Mouse (Mus musculus) hindlimb bud, embryonic 11.5 days (tissue): Measurements from ENCODE around the gene Col6a3.

Experiments
- DNase-seq: peaks from one replicate; pipeline ENCODE4 v3.0.0-alpha.2; 2012; ENCODE audit warnings: low read depth, low spot score; ENCODE audit errors: extremely low spot score

The Col6a3 gene

DNA sequence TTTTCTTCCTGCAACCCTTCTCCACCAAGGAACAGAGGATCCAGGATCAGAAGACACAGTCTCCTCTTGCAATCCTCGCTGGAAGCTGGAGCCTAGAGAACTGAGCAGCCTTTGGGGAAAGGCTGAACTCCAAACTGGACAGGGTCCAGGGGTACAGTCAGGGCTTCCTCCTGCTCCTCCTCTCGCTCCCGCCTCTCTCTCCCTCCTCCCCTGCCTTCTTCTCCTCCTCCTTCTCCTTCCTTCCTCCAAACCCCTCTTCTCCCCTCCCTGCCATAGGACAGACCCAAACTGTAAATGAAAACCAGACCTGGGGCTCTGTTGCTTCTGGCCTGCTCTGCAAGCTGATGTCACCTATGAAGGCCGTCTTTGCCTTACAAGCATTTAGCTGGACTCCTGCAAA is at the start of gene Col6a3:
Gene Col6a3, minus strand, starts transcription at position 136 of the 400 bp plus-strand sequence.
- DNase-seq, result no peak

DNA sequence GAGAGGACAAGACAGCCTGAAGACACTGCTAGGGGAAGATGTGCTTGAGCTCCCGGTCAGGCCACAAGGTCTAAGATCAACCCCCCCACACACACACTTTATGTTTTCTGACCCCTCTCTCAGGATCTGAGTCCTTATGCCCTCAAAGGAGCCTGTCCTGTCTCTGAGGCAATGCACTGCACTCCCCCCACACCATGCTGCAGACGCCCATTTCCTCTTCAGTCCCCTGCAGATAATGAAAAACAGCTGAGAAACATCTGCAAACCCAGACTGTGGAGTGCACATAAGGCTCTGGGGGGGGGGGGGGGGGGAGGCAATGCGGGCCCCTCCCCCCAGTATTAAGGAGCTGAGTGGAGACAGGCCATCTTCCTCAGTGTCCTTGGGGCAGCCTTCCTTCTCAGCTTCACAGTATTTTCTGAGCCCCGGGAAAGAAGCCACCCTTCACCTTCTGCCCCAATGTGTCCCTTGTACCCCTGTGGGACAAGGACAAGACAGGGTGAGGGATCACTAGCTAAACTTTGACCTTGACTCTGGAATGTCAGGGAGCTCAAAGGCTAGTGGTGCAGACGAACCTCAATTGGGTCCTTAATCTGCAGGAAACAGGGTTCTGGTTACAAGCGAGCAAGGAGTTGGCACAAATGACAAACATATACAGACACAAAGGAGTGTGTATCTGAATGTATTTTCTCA is 42.1 kb upstream of the Col6a3 start:
- DNase-seq, result no peak

DNA sequence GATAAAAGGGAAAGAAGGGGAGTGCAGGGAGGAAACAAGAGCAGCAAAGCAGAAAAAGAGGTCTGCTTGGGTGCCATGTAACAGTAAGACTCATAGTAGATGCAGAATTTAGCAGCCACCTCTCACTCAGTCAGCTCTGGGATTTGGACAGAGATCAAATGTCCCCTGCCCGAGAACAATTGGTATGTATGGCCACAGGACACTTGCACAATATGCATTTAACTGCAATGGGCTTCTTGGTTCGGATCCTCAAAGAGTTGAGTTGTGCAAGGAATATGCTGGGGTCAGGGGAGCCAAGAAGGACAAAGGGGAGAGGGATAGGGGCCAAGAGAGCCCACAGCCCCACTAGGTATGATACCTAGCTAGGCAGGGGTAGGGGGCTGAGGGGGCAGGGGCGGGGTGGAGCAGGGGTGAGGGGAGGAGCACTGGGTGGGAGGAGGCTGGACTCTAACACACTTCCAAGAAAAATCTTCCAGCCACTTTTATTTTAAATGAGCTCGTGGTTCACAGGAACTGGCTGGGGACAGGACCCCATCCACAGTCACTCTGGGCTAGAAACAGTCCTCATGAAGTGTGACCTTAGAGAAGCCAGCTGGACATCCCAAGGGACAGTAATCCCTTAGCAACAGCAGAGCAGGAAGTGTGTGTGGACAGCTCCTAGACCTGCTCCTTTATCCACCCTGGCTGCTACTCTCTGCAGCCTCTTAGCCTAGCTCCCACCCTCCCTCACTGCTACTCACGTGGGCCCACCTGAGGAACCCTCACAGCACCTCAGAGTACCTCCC is 32.9 kb upstream of the Col6a3 start:
- DNase-seq, result no peak

DNA sequence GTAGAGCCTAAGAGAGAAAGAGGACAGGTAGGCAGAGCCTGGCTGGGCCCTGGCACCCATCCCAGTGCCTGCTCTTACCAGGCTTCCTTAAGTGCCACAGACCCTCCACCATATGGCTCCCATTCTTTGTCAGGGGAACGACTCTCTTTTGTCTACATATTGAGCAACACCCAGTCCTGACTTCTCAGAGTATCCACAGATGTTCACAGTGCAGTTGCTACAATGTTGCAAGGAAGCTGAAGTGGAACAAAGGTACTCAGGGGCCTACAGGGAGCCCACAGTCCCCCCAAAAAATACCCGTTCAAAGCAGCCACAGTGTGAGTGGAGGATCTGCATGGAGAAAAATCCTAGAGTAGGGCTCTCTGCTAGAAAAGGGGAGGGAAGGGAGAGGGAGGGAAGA is 32.2 kb upstream of the Col6a3 start:
- DNase-seq, result no peak

DNA sequence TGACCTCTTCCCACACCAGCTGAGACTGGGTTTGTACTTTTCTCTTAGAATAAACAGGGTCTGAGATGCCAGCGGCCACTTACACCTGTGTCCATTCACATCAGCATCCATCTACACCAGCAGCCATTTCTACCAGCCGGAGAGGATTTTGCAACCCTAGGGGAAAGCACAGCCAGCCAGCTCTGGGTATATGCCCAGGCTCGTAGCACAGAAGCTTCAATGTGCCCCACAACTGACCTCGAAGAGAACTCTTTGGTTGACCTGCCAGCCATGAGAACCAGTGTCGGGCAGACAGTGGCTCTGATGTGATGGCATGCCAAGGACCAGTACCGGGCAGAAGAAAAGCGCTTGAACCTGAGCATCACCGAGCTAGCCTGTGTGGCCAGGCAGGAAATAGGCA is 31.6 kb upstream of the Col6a3 start:
- no peak for DNase-seq

DNA sequence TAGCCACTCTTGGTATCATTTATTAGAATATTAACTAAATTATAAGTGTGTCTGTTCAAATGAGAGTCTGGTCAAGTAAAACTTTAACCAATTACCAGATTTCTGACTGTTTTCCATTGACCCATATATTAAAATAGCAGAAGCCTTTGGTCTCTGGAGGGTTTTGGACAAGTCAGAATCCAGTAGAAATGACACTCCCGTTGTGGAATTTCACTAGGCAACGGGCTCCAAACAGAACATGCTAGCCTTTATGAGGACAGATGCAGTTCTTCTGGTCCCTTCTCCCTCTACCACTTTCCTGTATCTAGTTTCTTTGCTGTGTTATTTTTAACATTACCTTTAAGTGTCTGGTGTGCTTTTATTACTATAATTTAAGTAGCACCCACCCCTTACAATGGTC is 26.8 kb upstream of the Col6a3 start:
- DNase-seq, result no peak

DNA sequence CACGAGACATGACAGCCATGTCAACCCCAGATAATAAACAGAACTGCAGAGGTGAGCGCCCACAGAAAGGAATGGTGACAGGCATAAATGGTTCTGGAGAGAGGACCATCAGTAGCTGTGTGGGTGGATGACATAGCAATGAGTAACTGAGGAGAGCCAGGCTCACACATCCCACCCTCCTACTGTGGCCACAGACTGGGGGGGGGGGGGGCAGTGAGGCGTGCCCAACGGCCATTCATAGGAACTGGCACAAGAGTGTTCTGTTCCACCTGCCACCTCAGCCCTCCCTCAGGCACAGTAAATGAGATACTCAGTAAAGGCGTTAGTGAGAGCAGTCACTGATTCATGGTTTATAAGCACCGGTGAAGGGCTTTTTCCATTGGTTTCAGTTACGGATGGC is 23.0 kb upstream of the Col6a3 start:
- DNase-seq, result no peak

DNA sequence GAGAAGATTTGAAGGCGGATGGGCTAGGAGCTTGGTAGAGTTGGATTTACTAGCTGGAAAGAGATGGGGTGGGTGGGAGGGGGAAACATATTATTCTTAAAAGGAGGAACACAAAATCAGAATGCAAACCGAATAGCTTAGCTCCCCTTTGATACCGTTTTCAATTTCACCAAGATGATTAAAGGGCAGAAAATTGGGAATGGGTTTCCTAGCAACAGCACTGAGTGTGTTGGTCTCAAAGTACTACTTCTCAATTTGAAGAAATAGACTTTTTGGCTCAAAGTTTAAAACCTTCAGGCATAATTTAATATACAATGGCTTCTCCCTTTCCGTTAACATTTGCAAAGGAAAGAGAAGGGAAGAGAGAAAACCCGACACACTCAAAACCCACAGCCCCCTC is 12.1 kb upstream of the Col6a3 start:
- no peak for DNase-seq

DNA sequence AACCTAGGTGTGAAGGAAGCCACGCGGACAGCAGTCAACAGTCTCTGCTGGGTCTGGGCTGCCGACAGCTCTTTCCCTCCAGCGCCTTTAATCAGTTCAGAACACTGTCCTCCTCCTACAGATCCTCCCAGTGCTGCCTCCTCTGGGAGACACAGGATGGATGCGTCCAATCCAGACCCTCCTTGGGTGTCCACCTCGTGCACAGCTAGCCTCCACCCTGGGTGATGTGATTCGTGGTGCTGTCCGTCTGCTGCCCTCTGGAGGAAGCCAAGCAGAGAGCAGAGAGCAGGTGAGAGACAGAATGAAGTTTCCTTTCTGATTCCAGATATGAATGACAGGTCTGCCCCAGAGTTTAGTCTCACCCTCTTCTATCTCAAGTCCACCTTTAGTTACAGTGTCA is 6.1 kb upstream of the Col6a3 start:
- DNase-seq, result no peak

DNA sequence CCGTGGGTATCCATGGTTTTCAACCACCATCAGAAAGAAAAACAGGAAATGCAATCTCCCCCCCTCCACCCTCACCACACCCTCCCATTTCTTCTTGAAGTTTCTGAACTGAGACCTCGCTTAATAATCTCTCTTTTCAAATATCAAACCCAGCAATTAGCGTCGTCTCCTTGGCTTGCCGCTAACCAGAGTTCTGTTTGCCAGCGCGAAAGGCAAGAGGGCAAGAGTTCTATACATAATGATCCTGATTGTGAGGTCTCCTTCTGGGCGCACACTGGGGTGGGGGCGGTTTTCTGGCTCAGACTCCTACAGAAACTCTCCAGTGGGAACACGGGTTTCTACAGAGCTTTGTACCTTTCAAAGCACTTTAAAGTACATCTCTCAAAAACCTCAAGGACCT is 1.4 kb upstream of the Col6a3 start:
- DNase-seq, result no peak

DNA sequence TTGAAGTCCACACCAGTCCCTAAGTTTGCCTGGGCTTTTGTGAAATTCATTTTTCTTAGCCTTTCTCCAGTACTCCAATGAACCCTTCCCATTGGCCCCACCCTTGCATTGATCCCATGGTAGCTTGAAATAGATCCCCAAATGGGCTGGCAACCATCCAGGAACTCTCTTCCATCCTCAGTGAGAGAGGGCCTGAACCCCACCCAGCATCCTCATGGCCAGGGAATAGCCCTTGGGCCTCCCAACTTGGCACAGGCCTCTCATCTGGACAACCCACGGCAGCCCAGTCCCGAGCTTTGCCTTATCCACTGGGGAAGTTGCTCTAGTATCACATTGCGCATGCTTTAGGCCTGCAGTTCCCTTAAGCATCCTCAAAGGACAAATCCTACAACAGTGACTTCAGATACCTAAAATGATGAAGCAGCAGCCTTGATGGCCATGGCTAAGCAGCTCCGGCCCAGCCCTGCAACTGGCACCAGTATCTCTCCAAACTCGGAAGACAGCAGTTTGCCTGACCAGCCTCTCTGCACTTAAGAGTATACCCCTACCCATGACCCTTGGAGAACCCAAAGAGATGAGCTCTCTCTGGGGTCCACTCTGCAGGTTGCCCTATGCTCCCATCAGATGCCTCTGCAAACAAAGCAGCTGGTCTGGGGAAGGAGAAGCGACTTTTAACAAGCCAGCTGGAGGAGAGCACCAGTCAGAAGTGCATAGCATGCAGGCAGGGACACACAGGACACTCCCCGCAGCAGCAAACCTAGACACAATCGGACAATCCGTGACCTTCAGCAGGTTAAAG is 783 bp downstream of the Col6a3 start:
- DNase-seq, result no peak

DNA sequence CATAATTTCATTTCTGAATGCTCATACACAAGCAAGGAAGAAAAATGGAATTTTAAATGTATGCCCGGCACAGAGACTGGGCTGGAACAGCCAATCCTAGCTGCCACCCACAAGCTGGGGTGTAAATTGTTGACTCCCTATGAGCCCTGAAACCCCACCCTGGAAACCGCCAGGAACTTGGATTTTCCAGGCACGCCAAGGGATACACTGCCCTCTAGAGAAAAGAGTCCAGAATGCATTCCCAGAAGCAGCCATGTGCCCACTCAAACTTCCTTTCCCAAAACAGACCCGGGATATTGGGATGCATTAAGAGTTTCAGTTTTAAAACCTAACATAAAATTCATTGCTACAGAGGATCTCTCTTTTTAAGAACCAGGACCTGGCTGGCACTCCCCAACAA is 3.5 kb downstream of the Col6a3 start:
- no peak for DNase-seq

DNA sequence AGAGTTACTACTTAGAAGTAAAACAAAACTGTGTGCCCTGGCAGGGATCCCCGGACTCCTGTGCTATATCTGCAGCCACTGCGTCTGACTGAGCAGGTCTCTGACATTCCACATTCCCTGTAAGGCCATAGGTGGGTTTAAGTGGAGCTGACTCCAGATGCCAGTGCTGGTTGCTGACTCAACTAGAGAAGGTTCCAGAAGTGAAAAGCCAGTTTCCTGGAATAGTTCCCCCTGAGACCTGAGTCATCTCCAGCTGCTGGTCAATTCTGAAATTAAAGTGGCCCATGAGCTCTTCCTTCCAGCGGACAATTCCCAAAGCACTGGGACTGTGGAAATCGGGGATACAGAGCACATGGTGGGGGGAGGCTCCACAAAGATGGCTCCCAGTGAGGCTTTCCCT is 5.1 kb downstream of the Col6a3 start:
- DNase-seq, result no peak

DNA sequence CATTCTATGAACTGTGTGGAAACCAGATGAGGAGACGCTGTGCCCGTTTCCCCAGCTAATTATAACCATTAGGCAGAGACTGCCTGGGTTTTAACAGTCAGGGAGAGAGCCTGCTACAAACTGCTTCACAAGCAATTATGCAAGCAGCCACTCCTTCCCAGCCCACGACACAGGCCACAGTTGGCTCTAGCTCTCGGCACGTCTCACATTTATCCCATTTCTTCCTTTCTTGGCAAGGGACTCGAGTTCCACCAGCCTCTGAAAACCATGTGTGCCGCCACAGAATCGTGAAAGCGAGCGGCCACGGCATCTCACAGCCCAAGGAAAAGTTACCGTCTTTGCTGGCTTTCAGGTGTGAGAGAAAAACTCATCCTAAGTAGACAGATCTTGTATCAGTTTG is 5.5 kb downstream of the Col6a3 start:
- DNase-seq, result no peak

DNA sequence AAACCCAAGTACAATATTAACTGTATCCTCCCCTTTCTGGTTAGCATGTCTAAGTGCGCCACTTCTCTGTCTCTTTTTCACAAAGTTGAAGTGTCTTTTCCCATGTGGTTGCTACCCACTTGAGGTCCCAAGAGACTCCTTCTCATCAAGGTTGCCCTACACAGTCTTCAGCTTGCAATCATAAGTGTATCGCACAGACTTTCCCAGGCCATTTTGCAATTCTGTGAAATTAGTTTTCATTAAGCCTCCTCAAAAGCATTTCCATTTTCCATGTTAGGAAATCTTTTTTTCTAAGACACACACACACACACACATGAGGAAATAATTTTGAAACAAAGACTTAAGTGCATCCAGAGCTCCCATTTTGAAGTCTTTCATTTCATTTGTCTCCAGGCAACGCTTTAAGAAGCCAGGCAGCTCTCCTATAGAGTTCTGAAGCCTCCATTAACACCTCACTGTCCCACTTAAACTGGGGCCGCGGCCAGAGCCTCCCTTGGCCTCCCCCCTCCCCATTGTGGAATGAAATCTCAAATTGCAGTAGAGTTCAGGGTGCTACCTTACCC is 7.5 kb downstream of the Col6a3 start:
- DNase-seq, result no peak

DNA sequence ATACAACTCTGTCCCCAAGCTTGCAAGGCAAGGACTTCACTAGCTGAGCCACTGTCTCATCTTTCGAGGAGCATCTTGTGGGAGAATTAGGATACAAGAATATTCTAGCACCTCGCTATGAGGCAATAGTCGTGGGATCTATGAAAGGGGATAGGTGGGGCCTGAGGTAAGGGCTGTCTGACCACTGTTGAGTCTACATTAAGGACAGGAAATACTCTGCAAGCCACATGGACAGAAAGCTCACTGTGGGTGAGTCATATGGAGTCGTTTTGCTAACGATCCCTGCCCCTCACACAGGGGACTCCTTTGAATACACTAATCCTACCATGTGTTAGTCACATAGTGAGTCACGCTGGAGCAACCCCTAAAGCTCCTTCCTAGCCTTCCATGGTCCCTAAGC is 9.1 kb downstream of the Col6a3 start:
- DNase-seq, result no peak

DNA sequence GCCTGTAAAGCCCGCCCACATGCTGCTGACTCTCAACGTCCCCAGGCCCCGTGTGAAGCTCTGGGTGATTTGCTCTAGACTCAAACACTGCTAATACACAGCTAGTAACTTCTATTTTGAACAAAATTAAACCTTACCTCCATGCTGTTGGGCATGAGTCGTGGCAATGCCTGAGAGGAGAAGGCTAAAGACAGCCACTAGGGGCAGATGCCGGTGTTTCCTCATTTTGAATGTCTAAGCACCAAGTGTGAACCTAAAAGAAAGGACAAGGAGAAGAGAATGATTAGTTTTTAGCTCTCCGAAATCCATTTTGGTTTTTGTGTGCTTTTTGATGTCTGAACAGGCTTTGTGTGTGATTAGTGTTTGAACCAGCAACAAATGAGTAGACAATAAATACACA is 13.8 kb downstream of the Col6a3 start:
- DNase-seq, result no peak

DNA sequence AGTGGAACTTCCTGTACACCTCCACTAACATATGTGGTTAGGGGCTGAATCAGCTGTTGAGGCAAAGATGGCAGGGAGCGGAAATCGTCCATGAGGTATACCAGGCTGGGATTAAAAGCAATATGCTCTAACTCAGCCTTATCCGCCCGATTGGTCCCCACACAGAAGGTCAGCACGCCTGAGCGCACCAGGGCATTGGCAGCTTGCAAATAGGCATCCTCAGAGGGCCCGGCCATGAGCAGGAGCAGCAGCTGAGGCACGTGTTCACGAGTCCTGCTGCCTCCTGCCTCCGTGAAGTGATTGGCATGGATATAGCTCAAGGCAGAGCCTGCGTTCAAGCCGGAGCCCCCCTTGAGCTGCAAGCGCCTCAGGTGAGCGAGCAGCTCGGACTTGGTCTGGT is 30.5 kb downstream of the Col6a3 start:
- DNase-seq, result no peak

DNA sequence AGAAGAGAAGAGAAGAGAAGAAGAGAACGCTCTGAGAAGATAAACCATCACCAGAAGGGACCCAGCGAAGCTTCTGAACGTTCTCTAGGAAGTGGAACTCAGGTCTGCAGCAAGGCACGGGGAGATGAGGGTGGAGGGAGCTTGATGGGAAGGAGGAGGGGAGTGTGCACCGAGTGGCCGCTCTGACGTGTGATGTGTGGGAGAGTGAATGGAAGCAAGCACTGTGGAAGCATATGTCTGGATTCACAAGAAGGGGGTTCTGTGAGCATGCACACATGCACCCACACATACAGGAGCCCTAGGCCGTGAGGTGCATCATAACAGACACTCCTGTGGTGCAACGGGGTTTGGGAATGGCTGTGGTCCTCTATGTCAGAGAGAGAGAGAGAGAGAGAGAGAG is 34.8 kb downstream of the Col6a3 start:
- DNase-seq, result no peak

DNA sequence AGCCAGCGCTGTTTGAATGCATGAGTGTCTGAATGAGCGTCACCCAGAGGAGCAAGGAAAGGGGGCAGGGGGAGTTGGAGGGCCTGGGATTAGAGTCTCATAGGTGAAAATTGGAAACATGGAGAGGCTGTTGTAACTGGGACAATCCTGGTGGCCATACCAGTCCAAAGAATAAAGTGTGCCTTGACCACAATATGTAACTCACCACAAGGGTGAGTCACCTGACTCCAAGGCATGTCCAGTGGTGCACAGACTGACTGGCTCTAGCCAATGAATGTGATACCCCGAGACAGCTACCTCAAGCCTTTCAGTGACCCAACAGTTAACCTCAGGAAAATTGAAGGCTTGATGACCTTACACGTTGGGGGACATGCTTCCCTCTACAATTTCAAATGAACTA is 40.7 kb downstream of the Col6a3 start:
- no peak for DNase-seq

DNA sequence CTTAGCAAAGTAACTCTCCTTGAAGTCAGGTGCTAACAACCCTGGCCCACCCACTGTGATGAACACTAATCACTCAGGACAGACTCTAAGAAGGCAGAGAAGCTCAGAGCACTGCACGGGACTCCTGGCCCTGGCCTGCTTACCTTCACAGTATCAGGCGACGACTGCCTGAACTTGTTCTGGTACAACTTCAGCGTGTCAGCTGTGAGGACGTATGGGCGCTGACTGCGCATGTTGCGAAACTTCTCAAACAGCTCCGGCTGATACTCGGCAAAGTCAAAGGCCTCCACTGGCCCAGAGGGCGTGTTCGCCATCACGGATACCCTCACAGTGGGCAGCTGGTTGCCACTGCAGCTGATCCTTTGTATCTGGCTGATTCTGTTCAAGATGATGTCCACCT is 42.7 kb downstream of the Col6a3 start:
- no peak for DNase-seq

DNA sequence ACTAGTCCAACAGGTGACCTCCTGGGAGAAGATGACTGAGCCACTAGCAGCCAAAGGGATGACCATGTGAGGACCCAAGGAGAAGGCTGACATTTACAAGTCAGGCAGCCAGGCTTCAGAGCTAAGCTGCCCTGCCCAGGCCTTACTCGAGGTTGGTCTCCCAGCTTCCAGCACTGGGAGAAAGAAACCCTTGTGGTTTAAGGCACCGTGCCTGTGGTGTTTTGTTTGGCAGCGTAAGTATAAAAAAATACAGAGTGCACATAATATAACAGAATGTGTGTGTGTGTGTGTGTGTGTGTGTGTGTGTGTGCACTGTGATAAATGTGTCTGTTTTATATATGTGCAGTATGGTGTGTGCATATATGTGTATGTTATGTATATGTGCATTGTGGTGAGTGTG is 43.3 kb downstream of the Col6a3 start:
- no peak for DNase-seq
